Mouse (Mus musculus) liver, adult (tissue): ENCODE measurements around the gene Lce1g.

Experiments used
- GATA4 ChIP-seq: IDR thresholded peaks from 2 replicates; pipeline ENCODE4 v1.6.1; 2014; ENCODE audit warnings: mild to moderate bottlenecking, low read length; ENCODE audit not compliant: insufficient replicate concordance

Gene Lce1g

GRCm38 (mm10) chr3:92752238-92752637 lies at the start of gene Lce1g:
Gene Lce1g (minus strand): TSS chr3:92752338.
- no peak for TF ChIP-seq GATA4

GRCm38 (mm10) chr3:92790414-92790813 lies 38.3 kb upstream of the Lce1g start, which contains the start of gene Lce1j:
Gene Lce1j (minus strand): TSS chr3:92790514.
- no peak for TF ChIP-seq GATA4

DNA sequence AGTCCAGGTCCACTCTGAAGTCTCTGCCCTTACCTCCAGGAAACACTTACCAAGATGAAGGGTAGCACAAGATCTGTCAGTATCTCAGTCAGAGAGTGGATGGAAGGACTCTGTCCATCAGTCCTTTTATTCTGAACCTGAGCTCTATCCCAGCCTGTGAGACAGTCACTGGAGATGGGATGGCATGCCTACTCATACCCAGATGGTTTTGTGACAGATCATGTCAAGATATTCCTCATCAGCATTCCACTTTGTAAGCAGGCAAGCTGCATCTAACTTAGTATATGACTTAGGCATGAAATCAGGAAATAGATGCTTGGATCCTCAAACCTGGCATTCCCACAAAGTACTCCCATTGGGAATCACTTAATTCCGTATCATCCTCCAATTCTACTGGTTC lies 26.7 kb upstream of the Lce1g start, which contains the start of gene Lce1i:
TSS of gene Lce1i (minus strand) at position 101 of the 400 bp plus-strand sequence.
- TF ChIP-seq GATA4 = no peak

- TF ChIP-seq GATA4 = no peak
Observed at GRCm38 (mm10) chr3:92771573-92771972, 19.4 kb upstream of the Lce1g start.

DNA sequence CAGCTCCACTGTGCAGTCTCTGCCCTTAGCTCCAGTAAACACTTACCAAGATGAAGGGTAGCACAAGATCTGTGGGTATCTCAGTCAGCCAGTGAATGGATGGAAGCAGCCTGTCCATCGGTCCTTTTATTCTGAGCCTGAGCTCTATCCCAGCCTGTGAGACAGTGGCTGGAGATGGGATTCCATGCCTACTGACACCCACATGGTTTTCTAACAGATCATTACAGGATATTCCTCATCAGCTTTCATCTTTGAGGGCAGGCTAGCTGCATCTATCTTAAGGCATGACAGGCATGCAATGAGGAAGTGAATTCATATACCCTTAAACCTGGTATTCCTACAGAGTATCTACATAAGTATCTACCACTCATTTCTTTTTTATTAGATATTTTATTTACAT lies 12.8 kb upstream of the Lce1g start, which contains the start of gene Lce1h:
TSS of gene Lce1h (minus strand) at position 101 of the 400 bp plus-strand sequence.
- no peak for TF ChIP-seq GATA4

- no peak for TF ChIP-seq GATA4
Observed at GRCm38 (mm10) chr3:92753197-92753596, 1.1 kb upstream of the Lce1g start.

DNA sequence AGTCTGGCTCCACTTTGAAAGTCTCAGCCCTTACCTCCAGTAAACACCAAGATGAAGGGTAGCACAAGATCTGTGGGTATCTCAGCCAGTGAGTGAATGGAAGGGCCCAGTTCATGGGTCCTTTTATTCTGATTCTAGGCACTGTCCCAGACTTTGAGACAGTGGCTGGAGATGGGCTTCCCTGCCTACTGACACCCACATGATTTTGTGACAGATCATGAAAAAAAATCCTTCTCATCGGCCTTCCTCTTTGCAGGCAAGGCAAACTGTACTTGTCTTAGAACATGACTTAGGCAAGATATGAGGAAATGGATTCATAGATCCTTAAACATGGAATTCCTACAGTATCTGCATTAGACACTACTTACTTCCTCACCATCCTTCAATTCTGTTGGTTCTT lies 13.1 kb downstream of the Lce1g start, which contains the start of gene Gm38119:
TSS of gene Gm38119 (minus strand) at position 101 of the 400 bp plus-strand sequence.
- no peak for TF ChIP-seq GATA4

DNA sequence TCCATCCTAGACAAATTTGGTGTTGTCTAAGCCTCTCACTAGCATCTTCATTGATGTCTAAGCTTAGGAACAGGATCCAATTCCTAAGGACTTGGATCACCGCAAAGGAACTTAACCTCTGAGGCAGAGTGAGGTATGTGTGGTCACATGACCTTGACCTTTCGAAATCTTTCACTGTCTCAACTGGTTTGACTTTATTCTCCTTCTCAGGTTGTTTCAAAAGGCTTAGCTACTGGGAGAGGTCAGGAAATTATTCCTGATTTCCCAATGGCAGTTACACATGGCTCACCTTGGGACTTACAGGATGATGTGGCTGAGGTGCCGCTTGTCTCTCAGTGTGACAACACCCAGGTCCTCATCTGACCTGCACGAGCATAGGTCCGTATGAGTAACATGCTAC lies 29.5 kb downstream of the Lce1g start:
- no peak for TF ChIP-seq GATA4

DNA sequence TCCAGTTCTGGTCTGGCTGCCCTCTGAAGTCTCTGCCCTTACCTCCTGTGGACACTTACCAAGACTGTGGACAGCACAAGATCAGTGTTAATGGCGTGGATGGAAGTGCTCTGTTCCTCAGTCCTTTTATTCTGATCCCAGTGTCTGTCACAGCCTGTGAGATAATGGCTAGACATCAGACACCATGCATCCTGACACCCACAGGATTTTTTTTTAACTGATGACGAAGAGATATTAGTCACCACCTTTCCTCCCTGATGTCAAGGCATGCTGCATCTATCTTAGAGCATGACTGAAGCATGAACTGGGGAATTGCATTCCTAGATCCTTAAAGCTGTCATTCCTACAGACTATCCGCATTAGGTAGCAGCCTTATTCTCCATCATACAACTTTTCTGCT lies 31.9 kb downstream of the Lce1g start, which contains the start of gene Lce1f:
TSS of gene Lce1f (minus strand) at position 101 of the 400 bp plus-strand sequence.
- no peak for TF ChIP-seq GATA4

GRCm38 (mm10) chr3:92715122-92715521 lies 37.0 kb downstream of the Lce1g start:
- no peak for TF ChIP-seq GATA4

DNA sequence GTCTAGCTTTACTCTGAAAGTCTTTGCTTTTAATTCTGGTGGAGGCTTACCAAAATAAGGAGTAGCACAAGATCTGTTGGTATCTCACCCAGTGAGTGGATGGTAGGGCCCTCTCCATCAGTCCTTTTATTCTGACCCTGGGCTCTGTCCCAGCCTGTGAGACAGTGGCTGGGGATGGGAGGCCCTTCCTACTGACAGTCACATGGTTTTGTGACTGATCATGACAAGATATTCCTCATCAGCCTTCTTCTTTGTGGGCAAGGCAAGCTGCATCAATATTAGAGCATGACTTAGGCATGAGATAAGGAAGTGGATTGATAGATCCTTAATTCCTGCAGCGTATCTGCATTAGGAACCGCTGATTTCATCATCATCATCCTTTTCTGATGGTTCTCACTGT lies 43.2 kb downstream of the Lce1g start, which contains the start of gene Lce1e:
TSS of gene Lce1e (minus strand) at position 101 of the 400 bp plus-strand sequence.
- no peak for TF ChIP-seq GATA4
